Mouse (Mus musculus): ENCODE results near the gene AC131692.1. TPM values are rescaled to one million over a fixed set of nuclear protein-coding genes. Genes with fewer than 3 reads are reported as not detected.

The AC131692.1 gene
- polyA plus RNA-seq, 1 experiment, result 0.15 TPM

- no peak for DNase-seq (ENCODE audit: low read depth)
These were observed 7.0 kb downstream of the AC131692.1 start for GRCm38 (mm10) chr19:6101186-6101585.

GRCm38 (mm10) chr19:6102169-6102853, 8.1 kb downstream of the AC131692.1 start:
- no peak for TF ChIP-seq CTCF (IDR thresholded peaks at IDR 0.05; ENCODE audit: borderline replicate concordance, extremely low read depth, insufficient read depth, insufficient read length)
- no peak for TF ChIP-seq POLR2A (IDR thresholded peaks at IDR 0.05; ENCODE audit: borderline replicate concordance, extremely low read depth, insufficient read depth, insufficient read length, poor library complexity, severe bottlenecking)
- no peak for DNase-seq (ENCODE audit: low read depth)

More at GRCm38 (mm10) chr19:6101186-6101585, 7.0 kb downstream of the AC131692.1 start:
- no peak for TF ChIP-seq POLR2A (IDR thresholded peaks at IDR 0.05; ENCODE audit: borderline replicate concordance, extremely low read depth, insufficient read depth, insufficient read length, poor library complexity, severe bottlenecking)
- TF ChIP-seq CTCF (IDR thresholded peaks at IDR 0.05; ENCODE audit: borderline replicate concordance, extremely low read depth, insufficient read depth, insufficient read length), result no peak

- DNase-seq (ENCODE audit: low read depth), result no peak
- TF ChIP-seq CTCF (IDR thresholded peaks at IDR 0.05; ENCODE audit: borderline replicate concordance, extremely low read depth, insufficient read depth, insufficient read length) (no peak), POLR2A (IDR thresholded peaks at IDR 0.05; ENCODE audit: borderline replicate concordance, extremely low read depth, insufficient read depth, insufficient read length, poor library complexity, severe bottlenecking) (no peak)
These were observed 10.3 kb downstream of the AC131692.1 start for GRCm38 (mm10) chr19:6104476-6104875.

- TF ChIP-seq POLR2A (IDR thresholded peaks at IDR 0.05; ENCODE audit: borderline replicate concordance, extremely low read depth, insufficient read depth, insufficient read length, poor library complexity, severe bottlenecking) (no peak), CTCF (IDR thresholded peaks at IDR 0.05; ENCODE audit: borderline replicate concordance, extremely low read depth, insufficient read depth, insufficient read length) (no peak)
- DNase-seq (ENCODE audit: low read depth), result no peak
These were observed 11.4 kb downstream of the AC131692.1 start, which contains the start of gene Naaladl1 for GRCm38 (mm10) chr19:6105586-6105985. TSS of gene Naaladl1 (plus strand) at chr19:6105782.

GRCm38 (mm10) chr19:6113116-6113515, 18.9 kb downstream of the AC131692.1 start:
- DNase-seq (ENCODE audit: low read depth), result no peak
- TF ChIP-seq POLR2A (IDR thresholded peaks at IDR 0.05; ENCODE audit: borderline replicate concordance, extremely low read depth, insufficient read depth, insufficient read length, poor library complexity, severe bottlenecking) (no peak), CTCF (IDR thresholded peaks at IDR 0.05; ENCODE audit: borderline replicate concordance, extremely low read depth, insufficient read depth, insufficient read length) (no peak)

GRCm38 (mm10) chr19:6116113-6116850, 22.1 kb downstream of the AC131692.1 start:
- TF ChIP-seq POLR2A (IDR thresholded peaks at IDR 0.05; ENCODE audit: borderline replicate concordance, extremely low read depth, insufficient read depth, insufficient read length, poor library complexity, severe bottlenecking) (no peak), CTCF (IDR thresholded peaks at IDR 0.05; ENCODE audit: borderline replicate concordance, extremely low read depth, insufficient read depth, insufficient read length) (no peak)
- DNase-seq (ENCODE audit: low read depth), result no peak

- no peak for DNase-seq (ENCODE audit: low read depth)
- TF ChIP-seq POLR2A (IDR thresholded peaks at IDR 0.05; ENCODE audit: borderline replicate concordance, extremely low read depth, insufficient read depth, insufficient read length, poor library complexity, severe bottlenecking) (no peak), CTCF (IDR thresholded peaks at IDR 0.05; ENCODE audit: borderline replicate concordance, extremely low read depth, insufficient read depth, insufficient read length) (no peak)
These were observed 23.2 kb downstream of the AC131692.1 start for GRCm38 (mm10) chr19:6117346-6117985.

GRCm38 (mm10) chr19:6117986-6118676, 23.9 kb downstream of the AC131692.1 start, which contains the start of gene Sac3d1:
TSS of gene Sac3d1 (minus strand) at chr19:6118650.
- TF ChIP-seq CTCF (IDR thresholded peaks at IDR 0.05; ENCODE audit: borderline replicate concordance, extremely low read depth, insufficient read depth, insufficient read length), result no peak
- peak; percentile 82 for TF ChIP-seq POLR2A (IDR thresholded peaks at IDR 0.05; ENCODE audit: borderline replicate concordance, extremely low read depth, insufficient read depth, insufficient read length, poor library complexity, severe bottlenecking)
- DNase-seq (ENCODE audit: low read depth), result peak; percentile 98

GRCm38 (mm10) chr19:6118677-6119185, 24.5 kb downstream of the AC131692.1 start:
- DNase-seq (ENCODE audit: low read depth), result no peak

GRCm38 (mm10) chr19:6121761-6122160, 27.5 kb downstream of the AC131692.1 start:
- TF ChIP-seq POLR2A (IDR thresholded peaks at IDR 0.05; ENCODE audit: borderline replicate concordance, extremely low read depth, insufficient read depth, insufficient read length, poor library complexity, severe bottlenecking) (no peak), CTCF (IDR thresholded peaks at IDR 0.05; ENCODE audit: borderline replicate concordance, extremely low read depth, insufficient read depth, insufficient read length) (no peak)
- no peak for DNase-seq (ENCODE audit: low read depth)

More at GRCm38 (mm10) chr19:6118677-6119185, 24.5 kb downstream of the AC131692.1 start:
- no peak for TF ChIP-seq POLR2A (IDR thresholded peaks at IDR 0.05; ENCODE audit: borderline replicate concordance, extremely low read depth, insufficient read depth, insufficient read length, poor library complexity, severe bottlenecking)
- no peak for TF ChIP-seq CTCF (IDR thresholded peaks at IDR 0.05; ENCODE audit: borderline replicate concordance, extremely low read depth, insufficient read depth, insufficient read length)

Measured in brain, embryonic 14.5 days (tissue).